Mouse (Mus musculus): ENCODE measurements around the gene Zfp316.

DNA sequence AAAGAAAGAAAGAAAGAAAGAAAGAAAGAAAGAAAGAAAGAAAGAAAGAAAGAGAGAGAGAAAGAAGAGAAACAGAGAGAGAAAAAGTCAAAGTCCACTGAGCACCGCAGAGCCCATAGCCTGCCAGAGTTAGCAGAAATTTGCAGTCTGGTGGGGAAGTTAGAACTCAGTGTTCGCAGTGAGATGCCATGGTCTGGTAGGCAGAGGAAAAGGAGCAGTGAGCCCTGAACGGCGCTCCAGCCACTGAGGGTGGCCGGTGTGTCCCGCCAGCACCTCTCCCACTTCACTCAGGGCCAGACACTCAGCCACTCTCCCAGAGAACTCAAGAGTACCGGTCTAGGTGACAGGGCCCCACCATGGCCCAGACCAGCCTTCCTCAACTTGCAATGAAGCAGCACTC lies 34.4 kb upstream of the Zfp316 start:
- no peak for TF ChIP-seq POLR2A (IDR thresholded peaks at IDR 0.05; ENCODE audit: insufficient read length, low read depth)
- TF ChIP-seq TCF12 (IDR thresholded peaks at IDR 0.05; ENCODE audit: insufficient read depth, poor library complexity, severe bottlenecking): no peak
- no peak for TF ChIP-seq POLR2AphosphoS2 (IDR thresholded peaks at IDR 0.05; ENCODE audit: insufficient read length, low read depth)
- TF ChIP-seq E2F4 (IDR thresholded peaks at IDR 0.05; ENCODE audit: insufficient read depth): no peak
- TF ChIP-seq MAX (IDR thresholded peaks at IDR 0.05; ENCODE audit: low read depth): no peak
- TF ChIP-seq TCF3 (IDR thresholded peaks at IDR 0.05; ENCODE audit: insufficient read length, low read depth): no peak
- no peak for TF ChIP-seq USF1 (IDR thresholded peaks at IDR 0.05; ENCODE audit: low read depth)
- no peak for TF ChIP-seq REST (IDR thresholded peaks at IDR 0.05; ENCODE audit: insufficient read depth, insufficient read length)
- TF ChIP-seq CEBPB (IDR thresholded peaks at IDR 0.05; ENCODE audit: insufficient read depth, poor library complexity, severe bottlenecking): no peak
- TF ChIP-seq SRF (IDR thresholded peaks at IDR 0.05; ENCODE audit: control insufficient read depth, insufficient read length, low read depth): no peak
- TF ChIP-seq MYOD1 (IDR thresholded peaks at IDR 0.05; ENCODE audit: control insufficient read depth in 1 of 3, insufficient read length in 2 of 3, low read depth in 2 of 3): no peak
